Mouse (Mus musculus): ENCODE measurements around the gene Gm21188. TPM values are rescaled to one million over a fixed set of nuclear protein-coding genes. Genes with fewer than 3 reads are reported as not detected.
A peak's percentile ranks its signal among the peaks of the same experiment; 100 is the strongest.
"Not testable (repeated sequence)": the region's sequence is repeated elsewhere in the genome, so short reads cannot be mapped to it uniquely, and the experiment has no call there.

The Gm21188 gene
- polyA plus RNA-seq (2015; fragmentation: Nextera tagmentation; extraction: Ambion mirVana) = 0.12 and 0.19 TPM in 2 replicates

DNA sequence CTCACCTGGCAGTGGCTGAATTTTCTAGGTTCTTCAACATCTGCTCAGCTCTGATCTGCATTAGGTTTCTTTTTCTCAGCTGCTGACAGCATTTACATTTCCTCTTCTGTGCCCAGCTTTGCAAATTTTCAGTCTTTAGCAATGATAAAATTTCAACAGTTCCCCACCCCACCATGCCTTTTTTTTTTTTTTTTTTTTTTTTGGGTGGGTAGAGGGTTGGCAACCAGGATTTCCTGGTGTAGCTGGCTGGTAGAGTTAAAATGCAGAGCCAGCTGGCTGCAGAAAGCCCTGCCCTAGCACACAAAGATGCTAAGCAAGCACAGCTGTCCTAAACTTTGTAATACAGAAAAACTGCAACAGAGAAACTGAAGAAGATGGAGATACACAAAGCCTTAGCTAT is at the start of gene Gm21188:
Gene Gm21188, minus strand, starts transcription at position 110 of the 400 bp plus-strand sequence.
- H3K27me3 ChIP-seq (ENCODE audit: insufficient read depth, low read length); H3K4me1 ChIP-seq (replicated peaks; ENCODE audit: insufficient read depth, low read length); H3K9ac ChIP-seq (ENCODE audit: low read depth, low read length); H3K9me3 ChIP-seq (replicated peaks; ENCODE audit: low read length); H3K27ac ChIP-seq; H3K4me3 ChIP-seq (replicated peaks; ENCODE audit: low read depth, low read length); H3K36me3 ChIP-seq (ENCODE audit: insufficient read depth, low read length); ATAC-seq (replicated peaks; ENCODE audit: low FRiP score, low read depth); H3K4me2 ChIP-seq (ENCODE audit: low read length); DNase-seq (ENCODE audit: low spot score): not testable (repeated sequence)

DNA sequence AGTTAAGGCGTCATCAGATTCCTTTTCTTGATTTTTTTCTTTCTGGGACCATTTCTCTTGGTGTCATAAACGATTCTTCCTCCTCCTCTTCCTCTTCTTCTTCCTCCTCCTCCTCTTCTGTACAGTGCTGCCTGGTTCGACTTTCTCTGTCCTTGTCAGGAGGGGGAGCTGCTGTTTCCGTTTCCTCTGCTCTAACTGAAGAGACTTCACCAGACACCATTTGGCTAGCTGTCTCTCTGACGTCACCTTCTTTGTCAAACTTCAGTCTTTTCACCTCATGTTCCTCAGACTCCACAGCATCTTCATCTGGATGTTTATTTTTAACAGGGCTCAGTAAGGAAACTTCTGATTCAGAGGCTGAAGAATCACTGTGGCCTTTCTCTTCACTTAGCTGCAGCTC is 47.3 kb upstream of the Gm21188 start:
- not testable (repeated sequence) for DNase-seq (ENCODE audit: low spot score); H3K9ac ChIP-seq (ENCODE audit: low read depth, low read length); H3K36me3 ChIP-seq (ENCODE audit: insufficient read depth, low read length); H3K4me1 ChIP-seq (replicated peaks; ENCODE audit: insufficient read depth, low read length); H3K27me3 ChIP-seq (ENCODE audit: insufficient read depth, low read length); H3K4me2 ChIP-seq (ENCODE audit: low read length); H3K9me3 ChIP-seq (replicated peaks; ENCODE audit: low read length); H3K4me3 ChIP-seq (replicated peaks; ENCODE audit: low read depth, low read length); ATAC-seq (replicated peaks; ENCODE audit: low FRiP score, low read depth); H3K27ac ChIP-seq
- WGBS = no CpG with 5 or more reads among the region's 5 CpGs

DNA sequence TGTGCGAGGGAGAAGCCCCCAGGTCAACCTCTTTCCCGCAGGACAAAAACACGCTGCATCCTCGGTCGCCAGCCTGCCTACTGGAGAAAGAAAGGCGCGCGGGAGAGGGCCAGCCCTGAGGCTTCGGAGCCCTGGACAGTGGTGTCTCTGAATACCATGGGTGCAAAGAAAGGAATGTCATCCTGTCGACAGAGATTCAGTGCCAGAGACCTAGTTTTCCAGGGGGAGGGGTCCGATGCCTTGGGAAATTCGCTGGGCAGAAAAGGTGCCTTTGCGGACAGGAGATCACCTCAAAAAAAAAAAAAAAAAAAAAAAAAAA is 44.9 kb upstream of the Gm21188 start:
- H3K4me2 ChIP-seq (ENCODE audit: low read length); DNase-seq (ENCODE audit: low spot score); H3K9ac ChIP-seq (ENCODE audit: low read depth, low read length); H3K27ac ChIP-seq; H3K9me3 ChIP-seq (replicated peaks; ENCODE audit: low read length); H3K36me3 ChIP-seq (ENCODE audit: insufficient read depth, low read length); H3K27me3 ChIP-seq (ENCODE audit: insufficient read depth, low read length); H3K4me3 ChIP-seq (replicated peaks; ENCODE audit: low read depth, low read length); H3K4me1 ChIP-seq (replicated peaks; ENCODE audit: insufficient read depth, low read length): not testable (repeated sequence)
- peak; percentile 29 for ATAC-seq (replicated peaks; ENCODE audit: low FRiP score, low read depth)
- WGBS = 2% methylated on average over 5 of the region's 13 CpGs

DNA sequence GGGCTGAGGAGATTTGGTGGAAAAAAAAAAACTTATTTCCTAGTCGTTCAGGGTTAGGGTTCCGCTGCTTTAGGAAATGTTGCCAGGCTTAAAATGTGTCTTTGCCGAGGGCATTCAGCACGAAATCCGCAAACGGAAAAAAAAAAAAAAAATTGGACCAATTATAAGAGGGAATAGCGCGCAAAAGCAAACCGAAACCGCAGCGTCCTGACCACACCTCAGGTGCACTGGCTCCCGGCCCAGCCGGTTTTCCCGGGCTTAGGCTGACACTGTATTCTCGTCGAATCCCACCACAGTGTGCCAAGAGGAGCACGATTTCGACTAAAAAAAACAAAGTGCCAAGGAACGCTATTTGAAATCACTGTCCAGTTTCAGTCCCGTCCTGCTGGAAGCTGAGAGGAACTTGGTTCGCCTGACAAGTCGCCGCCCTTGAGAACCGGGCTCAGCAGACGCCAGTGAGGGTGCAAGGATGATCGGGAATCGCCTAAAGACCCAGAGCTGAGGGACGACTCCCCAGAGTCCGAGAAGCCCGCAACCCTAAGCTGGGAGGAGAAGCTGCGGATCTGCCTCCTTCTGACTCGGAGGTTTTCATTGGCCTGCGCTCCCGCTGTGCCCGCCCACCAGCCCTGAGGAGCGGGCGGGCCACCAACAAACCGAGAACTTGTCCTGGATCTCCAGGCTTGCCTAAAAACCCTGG is 44.4 kb upstream of the Gm21188 start:
- H3K4me1 ChIP-seq (replicated peaks; ENCODE audit: insufficient read depth, low read length); H3K27me3 ChIP-seq (ENCODE audit: insufficient read depth, low read length); H3K9ac ChIP-seq (ENCODE audit: low read depth, low read length); DNase-seq (ENCODE audit: low spot score); H3K36me3 ChIP-seq (ENCODE audit: insufficient read depth, low read length); H3K27ac ChIP-seq; H3K9me3 ChIP-seq (replicated peaks; ENCODE audit: low read length): not testable (repeated sequence)
- Histone ChIP-seq H3K4me2 (ENCODE audit: low read length) (peak overlapping the region; percentile 34), H3K4me3 (replicated peaks; ENCODE audit: low read depth, low read length) (peak overlapping the region; percentile 17; the same call in 1 of the 2 replicates)
- peak; percentile 40 for ATAC-seq (replicated peaks; ENCODE audit: low FRiP score, low read depth)
- WGBS = 0% methylated on average over 25 of the region's 38 CpGs

DNA sequence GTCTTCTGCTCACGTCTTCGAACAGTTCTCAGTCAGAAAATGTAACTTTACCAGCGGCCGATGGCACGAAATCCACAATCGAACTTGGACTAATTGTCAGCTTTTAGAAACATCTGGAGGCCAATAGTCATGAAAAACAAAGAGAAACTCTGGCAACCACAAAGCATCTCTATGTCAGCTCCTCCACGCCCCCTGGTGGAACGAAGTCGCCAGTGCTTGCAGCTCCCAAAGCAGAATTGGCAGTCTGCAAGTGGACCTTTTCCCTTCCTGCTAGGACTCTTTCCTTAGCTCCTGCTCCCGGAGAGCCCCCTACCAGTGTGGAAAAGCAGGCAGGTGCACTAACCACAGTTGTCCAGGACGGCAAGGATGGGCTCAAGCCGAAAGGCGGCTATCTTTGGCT is 41.0 kb upstream of the Gm21188 start:
- no CpG with 5 or more reads among the region's 13 CpGs for WGBS
- not testable (repeated sequence) for H3K9ac ChIP-seq (ENCODE audit: low read depth, low read length)

DNA sequence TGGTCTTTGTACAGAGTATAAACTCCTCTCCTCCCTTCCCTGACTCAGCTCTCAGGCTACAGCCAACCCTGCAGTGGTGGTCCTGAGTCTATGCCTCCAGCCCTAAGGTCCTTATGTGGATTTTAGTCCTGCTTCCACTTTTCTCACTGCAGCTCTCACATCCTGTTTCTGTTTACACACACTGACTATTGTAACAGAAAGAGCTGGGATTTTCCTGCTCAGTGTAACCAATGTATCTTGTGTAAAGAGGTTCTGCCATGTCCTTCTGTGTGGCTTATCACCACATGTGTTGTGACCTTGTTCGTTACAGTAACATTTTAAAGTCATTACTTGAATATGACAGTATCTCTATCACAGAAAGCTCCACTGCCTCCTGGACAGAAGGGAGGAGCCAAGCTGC is 27.6 kb upstream of the Gm21188 start:
- H3K4me1 ChIP-seq (replicated peaks; ENCODE audit: insufficient read depth, low read length); H3K27me3 ChIP-seq (ENCODE audit: insufficient read depth, low read length); H3K9ac ChIP-seq (ENCODE audit: low read depth, low read length); H3K4me2 ChIP-seq (ENCODE audit: low read length); H3K36me3 ChIP-seq (ENCODE audit: insufficient read depth, low read length); H3K9me3 ChIP-seq (replicated peaks; ENCODE audit: low read length); ATAC-seq (replicated peaks; ENCODE audit: low FRiP score, low read depth); DNase-seq (ENCODE audit: low spot score); H3K27ac ChIP-seq; H3K4me3 ChIP-seq (replicated peaks; ENCODE audit: low read depth, low read length): not testable (repeated sequence)
- no CpG with 5 or more reads among the region's 1 CpGs for WGBS

More for the DNA sequence above, 41.0 kb upstream of the Gm21188 start:
- not testable (repeated sequence) for H3K27ac ChIP-seq; H3K9me3 ChIP-seq (replicated peaks; ENCODE audit: low read length); H3K4me2 ChIP-seq (ENCODE audit: low read length); H3K4me1 ChIP-seq (replicated peaks; ENCODE audit: insufficient read depth, low read length); H3K4me3 ChIP-seq (replicated peaks; ENCODE audit: low read depth, low read length); H3K27me3 ChIP-seq (ENCODE audit: insufficient read depth, low read length); ATAC-seq (replicated peaks; ENCODE audit: low FRiP score, low read depth); H3K36me3 ChIP-seq (ENCODE audit: insufficient read depth, low read length); DNase-seq (ENCODE audit: low spot score)

DNA sequence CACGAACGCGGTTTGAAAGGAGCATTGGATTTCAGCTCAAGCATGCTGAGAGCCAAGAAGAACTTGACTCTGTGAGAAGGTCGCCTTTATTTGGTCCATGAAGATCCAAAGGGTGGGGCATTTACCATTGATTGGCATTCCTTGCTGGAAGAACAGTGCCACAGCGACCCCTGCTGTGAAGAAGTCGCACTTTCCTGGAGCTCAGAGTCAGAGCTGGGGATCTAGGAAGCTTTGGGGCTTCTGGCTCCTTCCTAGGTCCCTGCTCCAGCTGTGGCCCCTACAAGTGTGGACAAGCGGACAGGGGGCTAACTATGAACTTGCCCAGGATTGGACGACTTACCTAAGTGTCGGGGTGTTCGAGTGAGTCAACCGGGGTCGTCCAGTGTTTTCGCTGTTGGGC is 18.9 kb upstream of the Gm21188 start:
- H3K4me2 ChIP-seq (ENCODE audit: low read length); ATAC-seq (replicated peaks; ENCODE audit: low FRiP score, low read depth); H3K36me3 ChIP-seq (ENCODE audit: insufficient read depth, low read length); H3K4me3 ChIP-seq (replicated peaks; ENCODE audit: low read depth, low read length); H3K4me1 ChIP-seq (replicated peaks; ENCODE audit: insufficient read depth, low read length); DNase-seq (ENCODE audit: low spot score); H3K9me3 ChIP-seq (replicated peaks; ENCODE audit: low read length); H3K27ac ChIP-seq; H3K27me3 ChIP-seq (ENCODE audit: insufficient read depth, low read length); H3K9ac ChIP-seq (ENCODE audit: low read depth, low read length): not testable (repeated sequence)
- WGBS = no CpG with 5 or more reads among the region's 13 CpGs

DNA sequence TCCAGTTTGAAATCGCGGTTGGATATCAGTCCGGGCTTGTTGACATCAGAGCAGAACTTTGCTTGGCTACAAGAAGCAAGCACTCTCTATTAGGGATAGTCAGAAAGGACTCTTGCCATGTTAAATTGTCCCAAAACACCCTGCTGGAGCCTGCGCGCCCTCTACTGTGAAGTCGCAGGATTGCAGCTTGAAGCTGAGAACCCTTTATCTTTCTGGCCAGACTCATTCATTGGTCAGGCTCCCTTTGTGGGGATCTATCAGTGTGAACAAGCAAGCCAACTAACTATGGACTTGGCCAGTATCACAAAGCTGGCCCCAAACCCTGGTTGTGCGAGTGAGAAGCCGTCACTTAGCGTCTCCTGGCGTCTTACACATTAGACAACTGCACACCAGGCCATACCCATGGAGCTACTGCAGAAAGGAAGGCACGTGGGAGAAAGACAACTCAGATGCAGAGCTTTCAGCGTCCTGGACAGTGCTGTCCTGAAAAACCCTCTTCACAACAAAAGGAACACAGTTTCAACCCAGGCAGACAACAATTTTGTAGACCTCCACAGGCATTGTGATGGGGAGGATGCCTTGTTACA is 18.1 kb upstream of the Gm21188 start:
- not testable (repeated sequence) for H3K36me3 ChIP-seq (ENCODE audit: insufficient read depth, low read length); DNase-seq (ENCODE audit: low spot score); H3K4me1 ChIP-seq (replicated peaks; ENCODE audit: insufficient read depth, low read length); H3K27me3 ChIP-seq (ENCODE audit: insufficient read depth, low read length); ATAC-seq (replicated peaks; ENCODE audit: low FRiP score, low read depth); H3K4me2 ChIP-seq (ENCODE audit: low read length); H3K9ac ChIP-seq (ENCODE audit: low read depth, low read length); H3K4me3 ChIP-seq (replicated peaks; ENCODE audit: low read depth, low read length); H3K27ac ChIP-seq; H3K9me3 ChIP-seq (replicated peaks; ENCODE audit: low read length)
- WGBS = no CpG with 5 or more reads among the region's 12 CpGs

DNA sequence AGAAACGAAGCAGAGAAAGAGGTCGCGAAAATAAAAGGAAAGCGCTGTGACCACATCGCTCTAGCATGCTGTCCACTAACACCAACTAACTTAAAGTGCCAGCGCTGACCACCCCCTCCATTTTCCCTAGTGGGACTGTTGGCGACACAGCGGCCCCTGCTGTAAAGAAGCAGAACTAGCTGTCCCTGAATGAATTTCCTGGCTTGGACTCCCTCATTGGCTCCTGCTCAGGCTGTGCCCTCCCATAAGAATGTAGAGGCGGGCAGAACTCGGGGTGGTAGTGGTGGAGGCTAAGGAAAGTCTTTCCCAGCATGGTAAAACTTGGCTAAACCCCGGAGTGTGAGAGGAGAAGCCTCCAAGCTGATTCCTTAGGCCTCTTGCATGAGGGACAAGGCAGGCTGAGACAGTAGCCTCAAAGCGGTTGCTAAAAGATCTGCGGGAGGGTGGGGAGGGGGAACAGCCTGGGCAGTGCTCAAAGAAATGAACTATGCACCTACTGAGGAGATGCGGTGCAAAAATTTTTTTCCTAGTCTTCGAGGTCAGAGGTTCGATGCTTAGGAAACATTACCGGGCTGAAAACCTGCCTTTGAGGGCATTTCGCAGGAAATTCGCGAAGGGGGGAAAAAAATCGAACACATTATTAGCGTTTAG is 11.6 kb upstream of the Gm21188 start:
- H3K9ac ChIP-seq (ENCODE audit: low read depth, low read length); H3K27me3 ChIP-seq (ENCODE audit: insufficient read depth, low read length); H3K27ac ChIP-seq; H3K4me3 ChIP-seq (replicated peaks; ENCODE audit: low read depth, low read length); H3K4me2 ChIP-seq (ENCODE audit: low read length); H3K36me3 ChIP-seq (ENCODE audit: insufficient read depth, low read length); H3K4me1 ChIP-seq (replicated peaks; ENCODE audit: insufficient read depth, low read length); DNase-seq (ENCODE audit: low spot score); H3K9me3 ChIP-seq (replicated peaks; ENCODE audit: low read length): not testable (repeated sequence)
- peak; percentile 82 for ATAC-seq (replicated peaks; ENCODE audit: low FRiP score, low read depth)
- WGBS = no CpG with 5 or more reads among the region's 22 CpGs

All from kidney, postnatal 0 days (tissue).